Mouse (Mus musculus) lung, adult 2 months (tissue): Measurements from ENCODE around the gene Col5a1.

Source experiments
- CTCF ChIP-seq: fragments of 200-500 bp; IDR thresholded peaks from 2 replicates; pipeline ENCODE4 v1.5.1; 2011; ENCODE audit warnings: mild to moderate bottlenecking, low read length, control low read depth; ENCODE audit not compliant: insufficient read depth
- POLR2A ChIP-seq: fragments of 200-500 bp; IDR thresholded peaks from 2 replicates; pipeline ENCODE4 v1.6.1; 2011; ENCODE audit warnings: low read depth, mild to moderate bottlenecking, control low read depth, low read length, borderline replicate concordance; ENCODE audit errors: extremely low read depth

DNA sequence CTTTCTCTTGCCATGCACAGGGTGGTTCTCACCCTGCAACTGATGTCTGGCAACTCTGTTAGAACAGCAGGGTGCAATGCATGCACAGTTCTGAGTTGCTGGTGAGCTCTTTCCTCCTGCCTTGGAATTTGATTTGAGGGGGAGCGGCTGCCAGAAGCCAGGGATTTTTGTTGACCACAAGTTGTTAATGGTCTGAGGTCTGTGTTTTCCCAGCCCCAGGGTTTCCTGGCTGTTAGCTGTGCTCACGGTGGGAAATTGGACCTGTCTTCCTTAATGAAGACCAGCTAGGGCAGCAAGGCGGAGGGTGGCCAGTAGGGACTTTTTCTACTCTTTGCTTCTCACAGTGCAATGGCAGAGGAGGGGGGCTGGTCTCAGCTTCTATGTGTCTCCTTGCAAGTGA is 45.7 kb downstream of the Col5a1 start:
- TF ChIP-seq CTCF, result no peak
- no peak for TF ChIP-seq POLR2A
